Mouse (Mus musculus): ENCODE data around the gene Acly.

The Acly gene

GRCm38 (mm10) chr11:100520838-100521237 lies 7.0 kb downstream of the Acly start:
- in situ Hi-C loops (cut with MboI; ENCODE audit: low pct_unique_long_range_greater_than_20kb in 1 of 2, low sequenced_read_pairs in 2 of 2, unreplicated experiment in 1 of 2) = loop anchor here in 1 of 2 experiments (25.0 kb wide), 1 partner anchor 1509 kb away; the partner anchor contains the start of gene Top2a

DNA sequence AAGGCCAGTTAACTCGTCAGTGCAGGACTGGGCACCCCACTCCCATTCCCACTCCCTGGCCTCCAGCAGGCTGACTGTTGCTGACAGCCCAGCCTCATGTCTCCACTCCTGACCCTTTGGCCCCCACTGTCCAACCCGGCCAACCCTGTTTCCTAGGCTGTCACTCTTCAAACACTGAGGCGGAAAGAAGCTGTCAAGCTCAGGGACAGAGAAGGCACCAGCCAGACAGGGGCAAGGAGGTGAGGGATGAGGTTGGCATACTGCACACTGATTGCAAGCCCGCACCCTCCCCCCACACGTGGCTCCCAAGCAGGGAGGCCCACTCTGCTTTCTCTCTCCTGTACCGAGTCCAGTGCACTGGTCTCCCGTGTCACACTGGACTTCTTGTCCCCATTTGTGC lies 8.6 kb downstream of the Acly start:
- in situ Hi-C loops (cut with MboI; ENCODE audit: low pct_unique_long_range_greater_than_20kb in 1 of 2, low sequenced_read_pairs in 2 of 2, unreplicated experiment in 1 of 2) = loop anchor here in 1 of 2 experiments (25.0 kb wide), 1 partner anchor 1507 kb away; the partner anchor contains the start of gene Top2a

DNA sequence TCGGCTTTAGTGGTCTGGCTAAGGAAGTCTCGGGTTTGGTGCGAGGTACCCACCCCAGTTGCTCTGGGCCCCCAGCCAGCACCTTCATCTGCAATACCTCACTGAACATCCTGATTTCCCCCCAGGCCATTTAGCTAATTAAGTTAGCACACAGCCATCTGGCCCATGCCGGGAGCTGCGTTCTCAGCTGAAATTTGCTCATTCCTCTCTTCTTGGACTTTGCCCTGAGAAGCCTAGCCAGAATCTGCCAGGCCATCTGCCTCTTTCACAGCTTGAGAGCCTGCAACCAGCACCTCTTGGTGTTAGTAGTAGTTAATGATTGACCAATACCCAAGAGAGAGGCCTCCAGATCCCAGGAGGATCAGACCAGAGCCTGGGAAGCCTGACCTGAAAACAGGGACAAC lies 9.6 kb downstream of the Acly start:
- in situ Hi-C loops (cut with MboI; ENCODE audit: low pct_unique_long_range_greater_than_20kb in 1 of 2, low sequenced_read_pairs in 2 of 2, unreplicated experiment in 1 of 2) = loop anchor here in 1 of 2 experiments (25.0 kb wide), 1 partner anchor 1506 kb away; the partner anchor contains the start of gene Top2a

GRCm38 (mm10) chr11:100516291-100516690 lies 11.5 kb downstream of the Acly start:
- in situ Hi-C loops (cut with MboI; ENCODE audit: low pct_unique_long_range_greater_than_20kb in 1 of 2, low sequenced_read_pairs in 2 of 2, unreplicated experiment in 1 of 2) = loop anchor here in 1 of 2 experiments (25.0 kb wide), 1 partner anchor 1504 kb away; the partner anchor contains the start of gene Top2a

GRCm38 (mm10) chr11:100515789-100516188 lies 12.0 kb downstream of the Acly start:
- in situ Hi-C loops (cut with MboI; ENCODE audit: low pct_unique_long_range_greater_than_20kb in 1 of 2, low sequenced_read_pairs in 2 of 2, unreplicated experiment in 1 of 2) = loop anchor here in 1 of 2 experiments (25.0 kb wide), 1 partner anchor 1503 kb away; the partner anchor contains the start of gene Top2a

- in situ Hi-C loops (cut with MboI; ENCODE audit: low pct_unique_long_range_greater_than_20kb in 1 of 2, low sequenced_read_pairs in 2 of 2, unreplicated experiment in 1 of 2) = loop anchor here in 1 of 2 experiments (25.0 kb wide), 1 partner anchor 1503 kb away; the partner anchor contains the start of gene Top2a
These were observed 12.7 kb downstream of the Acly start for GRCm38 (mm10) chr11:100515061-100515460.

DNA sequence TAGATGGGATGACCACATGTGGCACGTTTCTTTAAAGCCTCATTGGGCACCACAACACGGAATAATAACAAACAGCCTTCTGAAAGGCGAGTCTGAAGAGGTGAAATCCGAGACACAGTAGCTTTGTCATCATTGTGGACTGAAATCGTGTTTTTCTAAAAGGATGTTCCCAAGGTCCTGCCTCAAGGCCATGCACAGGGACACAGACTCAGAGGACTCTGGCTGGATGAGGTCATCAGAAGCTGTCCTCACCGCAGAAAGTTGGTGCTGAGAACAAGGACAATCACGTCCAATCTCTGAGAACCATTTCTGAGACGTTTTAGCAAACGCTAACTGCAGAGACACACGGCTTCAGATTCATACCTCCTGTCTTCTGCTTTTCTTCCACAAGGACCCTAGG lies 14.1 kb downstream of the Acly start:
- in situ Hi-C loops (cut with MboI; ENCODE audit: low pct_unique_long_range_greater_than_20kb in 1 of 2, low sequenced_read_pairs in 2 of 2, unreplicated experiment in 1 of 2) = loop anchor here in 1 of 2 experiments (25.0 kb wide), 1 partner anchor 1501 kb away; the partner anchor contains the start of gene Top2a

- in situ Hi-C loops (cut with MboI; ENCODE audit: low pct_unique_long_range_greater_than_20kb in 1 of 2, low sequenced_read_pairs in 2 of 2, unreplicated experiment in 1 of 2) = loop anchor here in 1 of 2 experiments (25.0 kb wide), 1 partner anchor 1500 kb away; the partner anchor contains the start of gene Top2a
These were observed 15.4 kb downstream of the Acly start for GRCm38 (mm10) chr11:100512384-100512783.

DNA sequence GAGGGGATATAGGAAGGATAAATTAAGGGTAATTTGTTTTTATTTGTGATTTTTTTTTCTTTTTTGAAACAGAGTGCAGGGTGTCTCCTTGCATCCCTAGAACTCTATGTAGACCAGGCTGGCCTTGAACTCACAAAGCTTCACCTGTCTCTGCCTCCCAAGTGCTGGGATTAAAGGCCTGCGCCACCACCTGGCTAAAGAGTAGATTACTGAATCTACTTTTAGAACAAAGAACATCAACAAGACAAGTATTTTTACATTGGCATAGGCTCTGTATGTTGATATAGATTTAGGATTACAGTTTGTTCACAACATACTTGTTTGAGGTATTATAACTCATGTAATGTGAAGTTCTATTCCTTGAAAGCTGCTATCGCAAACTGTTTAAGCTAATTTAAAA lies 17.2 kb downstream of the Acly start:
- in situ Hi-C loops (cut with MboI; ENCODE audit: low pct_unique_long_range_greater_than_20kb in 1 of 2, low sequenced_read_pairs in 2 of 2, unreplicated experiment in 1 of 2) = loop anchor here in 1 of 2 experiments (25.0 kb wide), 1 partner anchor 1498 kb away; the partner anchor contains the start of gene Top2a

GRCm38 (mm10) chr11:100505997-100506396 lies 21.8 kb downstream of the Acly start:
- in situ Hi-C loops (cut with MboI; ENCODE audit: low pct_unique_long_range_greater_than_20kb in 1 of 2, low sequenced_read_pairs in 2 of 2, unreplicated experiment in 1 of 2) = loop anchor here in 1 of 2 experiments (25.0 kb wide), 1 partner anchor 1494 kb away; the partner anchor contains the start of gene Top2a

DNA sequence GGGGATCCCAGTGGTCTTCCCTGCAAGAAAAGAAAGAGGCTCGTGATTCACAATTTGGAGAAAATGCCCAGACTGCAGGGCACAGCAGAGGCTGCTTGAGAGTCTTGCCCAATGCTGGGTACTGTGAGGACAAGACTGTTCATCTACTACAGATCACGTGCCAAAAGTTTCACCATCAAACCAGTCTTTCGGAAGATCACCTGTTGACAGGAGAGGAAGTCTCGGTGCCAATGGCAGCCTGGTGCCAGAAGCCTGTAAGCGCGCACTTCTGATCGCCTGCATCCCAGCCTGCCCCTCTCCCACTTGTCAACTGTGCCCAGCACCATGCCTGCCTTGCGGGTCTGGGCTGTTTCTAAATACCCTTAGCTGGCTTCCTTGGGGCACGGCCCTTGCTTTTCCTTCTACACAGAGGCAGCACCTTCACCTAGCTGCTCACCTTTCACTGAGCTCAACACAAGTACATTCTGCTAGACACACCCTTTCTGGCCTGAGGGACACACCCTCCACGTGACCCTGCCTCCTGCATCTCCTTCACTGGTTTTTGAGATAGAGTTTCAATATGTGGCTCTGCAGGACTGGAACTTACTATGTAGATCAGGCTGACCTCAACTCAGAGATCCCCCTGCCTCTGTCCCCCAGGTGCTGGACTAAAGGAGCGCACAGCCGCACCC lies 22.7 kb downstream of the Acly start:
- in situ Hi-C loops (cut with MboI; ENCODE audit: low pct_unique_long_range_greater_than_20kb in 1 of 2, low sequenced_read_pairs in 2 of 2, unreplicated experiment in 1 of 2) = loop anchor here in 1 of 2 experiments (25.0 kb wide), 1 partner anchor 1493 kb away; the partner anchor contains the start of gene Top2a

- in situ Hi-C loops (cut with MboI; ENCODE audit: low pct_unique_long_range_greater_than_20kb in 1 of 2, low sequenced_read_pairs in 2 of 2, unreplicated experiment in 1 of 2) = loop anchor here in 1 of 2 experiments (25.0 kb wide), 1 partner anchor 1489 kb away; the partner anchor contains the start of gene Top2a
These were observed 26.5 kb downstream of the Acly start for GRCm38 (mm10) chr11:100501321-100501720.

DNA sequence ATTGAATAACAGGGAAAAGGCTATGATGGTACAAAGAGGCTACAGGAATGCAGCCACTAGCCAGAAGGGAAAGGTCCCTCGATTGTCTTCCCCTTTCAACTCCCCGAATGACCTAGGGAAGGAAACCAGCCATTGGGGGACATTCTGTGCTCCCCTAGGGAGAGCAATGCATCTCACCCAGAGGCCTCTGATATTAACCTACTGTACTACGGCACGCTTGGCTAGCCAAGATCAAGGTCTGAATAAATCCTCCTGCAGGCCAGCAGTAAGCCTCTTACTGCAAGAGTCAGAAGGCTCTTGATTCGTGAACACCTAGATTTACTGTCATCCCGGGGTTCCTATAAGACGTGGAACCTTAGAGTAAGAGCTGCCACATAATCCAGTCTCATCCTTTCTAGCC lies 27.1 kb downstream of the Acly start:
- in situ Hi-C loops (cut with MboI; ENCODE audit: low pct_unique_long_range_greater_than_20kb in 1 of 2, low sequenced_read_pairs in 2 of 2, unreplicated experiment in 1 of 2) = loop anchor here in 1 of 2 experiments (25.0 kb wide), 1 partner anchor 1488 kb away; the partner anchor contains the start of gene Top2a

- in situ Hi-C loops (cut with MboI; ENCODE audit: low pct_unique_long_range_greater_than_20kb in 1 of 2, low sequenced_read_pairs in 2 of 2, unreplicated experiment in 1 of 2) = loop anchor here in 1 of 2 experiments (25.0 kb wide), 1 partner anchor 1488 kb away; the partner anchor contains the start of gene Top2a
These were observed 27.6 kb downstream of the Acly start for GRCm38 (mm10) chr11:100500241-100500640.

DNA sequence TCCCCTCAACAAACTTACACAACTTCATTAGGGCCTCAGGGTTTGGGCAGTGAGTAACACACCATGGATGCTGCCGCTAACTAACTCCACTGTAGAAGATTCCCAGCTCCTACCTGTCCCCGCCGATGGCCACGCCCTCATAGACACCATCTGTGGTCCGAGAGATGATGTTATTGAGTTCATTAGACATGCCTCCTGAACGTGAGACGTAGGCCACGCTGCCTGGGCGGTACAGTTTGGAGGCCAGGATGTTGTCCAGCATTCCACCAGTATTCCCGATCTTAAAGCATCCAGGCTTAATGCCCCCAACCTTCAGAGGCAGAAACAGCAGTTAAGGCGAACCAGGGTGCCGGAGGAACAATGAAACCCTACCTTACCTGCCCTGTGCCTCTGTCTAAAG lies 34.0 kb downstream of the Acly start:
- in situ Hi-C loops (cut with MboI; ENCODE audit: low pct_unique_long_range_greater_than_20kb in 1 of 2, low sequenced_read_pairs in 2 of 2, unreplicated experiment in 1 of 2) = no loop called here

GRCm38 (mm10) chr11:100490951-100491350 lies 36.8 kb downstream of the Acly start:
- in situ Hi-C loops (cut with MboI; ENCODE audit: low pct_unique_long_range_greater_than_20kb in 1 of 2, low sequenced_read_pairs in 2 of 2, unreplicated experiment in 1 of 2) = no loop called here

- in situ Hi-C loops (cut with MboI; ENCODE audit: low pct_unique_long_range_greater_than_20kb in 1 of 2, low sequenced_read_pairs in 2 of 2, unreplicated experiment in 1 of 2) = no loop called here
These were observed 41.8 kb downstream of the Acly start for GRCm38 (mm10) chr11:100485801-100486538.

DNA sequence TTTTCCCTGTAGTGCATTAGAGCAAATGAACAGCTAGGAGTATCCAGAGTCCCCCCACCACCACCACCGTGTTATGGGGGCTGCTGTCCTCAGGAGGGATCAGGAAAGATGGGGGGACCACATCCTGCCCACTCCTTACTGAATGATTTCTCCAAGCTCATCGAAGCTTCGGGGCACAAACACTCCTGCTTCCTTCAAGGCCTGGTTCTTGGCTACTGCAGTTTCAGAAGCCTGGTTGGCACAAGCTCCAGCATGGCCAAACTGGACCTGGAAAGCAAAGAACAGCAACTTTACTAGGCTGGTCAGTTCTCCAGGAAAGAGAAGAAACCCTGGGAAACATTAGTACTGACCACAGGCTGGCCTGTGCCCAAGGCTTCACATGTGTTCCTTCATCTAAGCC lies 43.3 kb downstream of the Acly start:
- in situ Hi-C loops (cut with MboI; ENCODE audit: low pct_unique_long_range_greater_than_20kb in 1 of 2, low sequenced_read_pairs in 2 of 2, unreplicated experiment in 1 of 2) = loop anchor here in 1 of 2 experiments (5.0 kb wide), 1 partner anchor 103 kb away; no protein-coding TSS in a partner anchor

Data from mouse embryonic stem cell (cell line).